Mouse (Mus musculus) liver, postnatal 0 days (tissue): ENCODE data around the gene Nvl.

ENCODE experiments used
- CTCF ChIP-seq: sonication (generic); IDR thresholded peaks from 2 replicates; pipeline ENCODE4 v1.5.1; 2016; ENCODE audit warnings: antibody characterized with exemption, low read depth
- EP300 ChIP-seq: IDR thresholded peaks from 2 replicates; pipeline ENCODE4 v1.6.1; 2016; ENCODE audit warnings: antibody characterized with exemption, low read depth, mild to moderate bottlenecking

- no peak for TF ChIP-seq CTCF
- no peak for TF ChIP-seq EP300
These were observed 6.4 kb upstream of the Nvl start for GRCm38 (mm10) chr1:181150431-181150826.
